Mouse (Mus musculus): ENCODE measurements around the gene Mki67. TPM values are rescaled to one million over a fixed set of nuclear protein-coding genes. Genes with fewer than 3 reads are reported as not detected.

The Mki67 gene
- total RNA-seq, 1 experiment = 96.9 TPM

GRCm38 (mm10) chr7:135696127-135696526 is 20.0 kb downstream of the Mki67 start:
- Histone ChIP-seq H3K9ac (ENCODE audit: insufficient read depth, low read depth, low read length, poor library complexity, severe bottlenecking) (no peak overlapping the region), H3K9me3 (ENCODE audit: control insufficient read depth, insufficient read depth, low read depth, low read length) (no peaks in the 10 kb centered on the region), H3K27ac (ENCODE audit: insufficient read depth, low read depth, low read length, poor library complexity, severe bottlenecking) (no peak overlapping the region), H3K36me3 (ENCODE audit: control insufficient read depth, insufficient read depth, low read length, poor library complexity, severe bottlenecking) (peaks cover 64% of the 10 kb centered on the region), H3K4me1 (ENCODE audit: control insufficient read depth in 2 of 2, insufficient read depth in 2 of 2, low read length in 2 of 2, poor library complexity in 1 of 2) (no peaks in the 10 kb centered on the region), H3K4me3 (ENCODE audit: insufficient read depth in 1 of 2, low read depth in 1 of 2, low read length in 2 of 2, poor library complexity in 1 of 2, severe bottlenecking in 1 of 2) (no peak overlapping the region)
- in situ Hi-C loops (cut with MboI; ENCODE audit: low sequenced_read_pairs in 2 of 2, unreplicated experiment in 2 of 2) = no loop called here
- no peak for TF ChIP-seq MAFK (IDR thresholded peaks at IDR 0.05; ENCODE audit: insufficient read depth, low read depth, low read length)
- no peak for TF ChIP-seq ZC3H11A (IDR thresholded peaks at IDR 0.05; ENCODE audit: borderline replicate concordance, low read depth, low read length)
- TF ChIP-seq HCFC1 (IDR thresholded peaks at IDR 0.05; ENCODE audit: borderline replicate concordance, insufficient read depth, low read length) = no peak
- no peak for TF ChIP-seq CHD2 (IDR thresholded peaks at IDR 0.05; ENCODE audit: low read depth, low read length)
- no peak for TF ChIP-seq ZNF384 (IDR thresholded peaks at IDR 0.05; ENCODE audit: low read depth, low read length)
- DNase-seq (ENCODE audit: low read depth, low spot score) = no peak

DNA sequence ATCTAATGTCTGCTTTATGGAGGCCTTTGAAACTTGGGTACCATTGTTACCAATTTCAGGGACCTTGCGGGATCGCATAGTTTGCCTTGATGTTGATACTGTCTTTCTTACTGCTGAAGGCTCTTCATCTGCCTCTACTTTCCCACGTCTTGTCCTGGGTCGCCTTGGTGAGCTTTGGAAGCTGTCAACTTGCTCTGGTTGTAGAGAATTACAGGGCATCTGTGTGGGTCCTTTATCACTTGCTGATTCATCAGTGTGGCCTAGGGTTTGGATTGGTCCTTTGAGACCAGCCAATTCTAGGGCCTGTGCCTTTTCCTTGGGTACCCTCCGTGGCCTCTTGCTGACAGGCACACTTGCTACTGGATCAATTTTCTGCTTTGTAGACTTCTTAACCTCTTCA is 21.4 kb downstream of the Mki67 start:
- H3K4me3 ChIP-seq (ENCODE audit: insufficient read depth in 1 of 2, low read depth in 1 of 2, low read length in 2 of 2, poor library complexity in 1 of 2, severe bottlenecking in 1 of 2) = no peak overlapping the region
- no peak overlapping the region for H3K9ac ChIP-seq (ENCODE audit: insufficient read depth, low read depth, low read length, poor library complexity, severe bottlenecking)
- TF ChIP-seq HCFC1 (IDR thresholded peaks at IDR 0.05; ENCODE audit: borderline replicate concordance, insufficient read depth, low read length) (no peak), MAFK (IDR thresholded peaks at IDR 0.05; ENCODE audit: insufficient read depth, low read depth, low read length) (no peak), ZC3H11A (IDR thresholded peaks at IDR 0.05; ENCODE audit: borderline replicate concordance, low read depth, low read length) (no peak), ZNF384 (IDR thresholded peaks at IDR 0.05; ENCODE audit: low read depth, low read length) (no peak), CHD2 (IDR thresholded peaks at IDR 0.05; ENCODE audit: low read depth, low read length) (no peak)
- no peak for DNase-seq (ENCODE audit: low read depth, low spot score)
- peaks cover 58% of the 10 kb centered on the region for H3K36me3 ChIP-seq (ENCODE audit: control insufficient read depth, insufficient read depth, low read length, poor library complexity, severe bottlenecking)
- no peak overlapping the region for H3K27ac ChIP-seq (ENCODE audit: insufficient read depth, low read depth, low read length, poor library complexity, severe bottlenecking)
- H3K9me3 ChIP-seq (ENCODE audit: control insufficient read depth, insufficient read depth, low read depth, low read length) = no peaks in the 10 kb centered on the region
- in situ Hi-C loops (cut with MboI; ENCODE audit: low sequenced_read_pairs in 2 of 2, unreplicated experiment in 2 of 2) = no loop called here
- H3K4me1 ChIP-seq (ENCODE audit: control insufficient read depth in 2 of 2, insufficient read depth in 2 of 2, low read length in 2 of 2, poor library complexity in 1 of 2) = no peaks in the 10 kb centered on the region

- in situ Hi-C loops (cut with MboI; ENCODE audit: low sequenced_read_pairs in 2 of 2, unreplicated experiment in 2 of 2) = no loop called here
- no peaks in the 10 kb centered on the region for H3K4me1 ChIP-seq (ENCODE audit: control insufficient read depth in 2 of 2, insufficient read depth in 2 of 2, low read length in 2 of 2, poor library complexity in 1 of 2)
- peaks cover 58% of the 10 kb centered on the region for H3K36me3 ChIP-seq (ENCODE audit: control insufficient read depth, insufficient read depth, low read length, poor library complexity, severe bottlenecking)
- no peak for DNase-seq (ENCODE audit: low read depth, low spot score)
- no peak overlapping the region for H3K4me3 ChIP-seq (ENCODE audit: insufficient read depth in 1 of 2, low read depth in 1 of 2, low read length in 2 of 2, poor library complexity in 1 of 2, severe bottlenecking in 1 of 2)
- H3K9me3 ChIP-seq (ENCODE audit: control insufficient read depth, insufficient read depth, low read depth, low read length) = no peaks in the 10 kb centered on the region
- no peak overlapping the region for H3K9ac ChIP-seq (ENCODE audit: insufficient read depth, low read depth, low read length, poor library complexity, severe bottlenecking)
- TF ChIP-seq MAFK (IDR thresholded peaks at IDR 0.05; ENCODE audit: insufficient read depth, low read depth, low read length) (no peak), ZC3H11A (IDR thresholded peaks at IDR 0.05; ENCODE audit: borderline replicate concordance, low read depth, low read length) (no peak), ZNF384 (IDR thresholded peaks at IDR 0.05; ENCODE audit: low read depth, low read length) (no peak), HCFC1 (IDR thresholded peaks at IDR 0.05; ENCODE audit: borderline replicate concordance, insufficient read depth, low read length) (no peak), CHD2 (IDR thresholded peaks at IDR 0.05; ENCODE audit: low read depth, low read length) (no peak)
- H3K27ac ChIP-seq (ENCODE audit: insufficient read depth, low read depth, low read length, poor library complexity, severe bottlenecking) = no peak overlapping the region
Observed at GRCm38 (mm10) chr7:135694130-135694529, 22.0 kb downstream of the Mki67 start.

DNA sequence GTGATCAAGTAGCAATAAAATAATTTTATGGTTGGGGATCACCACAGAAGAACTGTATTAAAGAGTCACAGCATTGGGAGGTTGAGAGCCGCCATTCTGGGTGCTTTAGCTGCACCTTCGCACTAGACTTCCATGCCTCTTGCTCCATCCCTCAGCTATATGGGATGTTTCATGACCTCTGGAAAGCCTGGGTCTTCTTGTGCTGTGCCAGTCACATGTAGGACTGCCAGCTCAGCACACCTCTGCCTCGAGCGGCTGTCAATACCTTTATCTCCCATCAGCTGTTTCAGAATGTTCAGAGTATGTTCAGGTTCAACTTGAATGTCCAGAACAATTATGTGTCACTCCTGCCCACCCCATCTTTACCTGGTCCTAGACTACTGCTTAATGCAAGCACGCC is 24.2 kb downstream of the Mki67 start:
- Histone ChIP-seq H3K4me1 (ENCODE audit: control insufficient read depth in 2 of 2, insufficient read depth in 2 of 2, low read length in 2 of 2, poor library complexity in 1 of 2) (no peaks in the 10 kb centered on the region), H3K9me3 (ENCODE audit: control insufficient read depth, insufficient read depth, low read depth, low read length) (no peaks in the 10 kb centered on the region), H3K4me3 (ENCODE audit: insufficient read depth in 1 of 2, low read depth in 1 of 2, low read length in 2 of 2, poor library complexity in 1 of 2, severe bottlenecking in 1 of 2) (no peak overlapping the region), H3K9ac (ENCODE audit: insufficient read depth, low read depth, low read length, poor library complexity, severe bottlenecking) (no peak overlapping the region), H3K27ac (ENCODE audit: insufficient read depth, low read depth, low read length, poor library complexity, severe bottlenecking) (no peak overlapping the region), H3K36me3 (ENCODE audit: control insufficient read depth, insufficient read depth, low read length, poor library complexity, severe bottlenecking) (peaks cover 55% of the 10 kb centered on the region)
- TF ChIP-seq ZNF384 (IDR thresholded peaks at IDR 0.05; ENCODE audit: low read depth, low read length) = no peak
- TF ChIP-seq HCFC1 (IDR thresholded peaks at IDR 0.05; ENCODE audit: borderline replicate concordance, insufficient read depth, low read length) = no peak
- no peak for TF ChIP-seq MAFK (IDR thresholded peaks at IDR 0.05; ENCODE audit: insufficient read depth, low read depth, low read length)
- TF ChIP-seq CHD2 (IDR thresholded peaks at IDR 0.05; ENCODE audit: low read depth, low read length) = no peak
- TF ChIP-seq ZC3H11A (IDR thresholded peaks at IDR 0.05; ENCODE audit: borderline replicate concordance, low read depth, low read length) = no peak
- DNase-seq (ENCODE audit: low read depth, low spot score) = no peak
- in situ Hi-C loops (cut with MboI; ENCODE audit: low sequenced_read_pairs in 2 of 2, unreplicated experiment in 2 of 2) = no loop called here

DNA sequence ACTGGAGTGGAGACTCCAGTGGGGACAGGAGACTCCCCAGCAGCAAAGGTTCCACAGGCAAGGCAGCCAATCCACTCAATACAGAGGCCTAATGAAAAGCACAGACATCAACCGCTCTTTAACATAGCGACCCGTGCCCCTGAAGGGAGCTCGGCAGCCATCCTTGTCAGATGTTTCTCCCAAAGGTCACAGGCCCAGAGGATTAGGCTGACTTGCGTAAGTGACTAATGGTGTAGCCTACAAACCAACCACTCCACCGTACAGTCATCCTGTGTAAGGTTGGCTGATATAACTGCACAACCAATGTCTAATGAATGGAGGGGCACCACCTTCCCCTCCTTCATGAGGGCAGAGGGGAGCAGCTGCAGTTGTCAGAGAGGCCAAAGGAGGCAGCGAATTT is 26.8 kb downstream of the Mki67 start:
- TF ChIP-seq ZNF384 (IDR thresholded peaks at IDR 0.05; ENCODE audit: low read depth, low read length) (no peak), CHD2 (IDR thresholded peaks at IDR 0.05; ENCODE audit: low read depth, low read length) (no peak), MAFK (IDR thresholded peaks at IDR 0.05; ENCODE audit: insufficient read depth, low read depth, low read length) (no peak), HCFC1 (IDR thresholded peaks at IDR 0.05; ENCODE audit: borderline replicate concordance, insufficient read depth, low read length) (no peak), ZC3H11A (IDR thresholded peaks at IDR 0.05; ENCODE audit: borderline replicate concordance, low read depth, low read length) (no peak)
- in situ Hi-C loops (cut with MboI; ENCODE audit: low sequenced_read_pairs in 2 of 2, unreplicated experiment in 2 of 2) = no loop called here
- Histone ChIP-seq H3K4me3 (ENCODE audit: insufficient read depth in 1 of 2, low read depth in 1 of 2, low read length in 2 of 2, poor library complexity in 1 of 2, severe bottlenecking in 1 of 2) (no peak overlapping the region), H3K4me1 (ENCODE audit: control insufficient read depth in 2 of 2, insufficient read depth in 2 of 2, low read length in 2 of 2, poor library complexity in 1 of 2) (no peaks in the 10 kb centered on the region), H3K9me3 (ENCODE audit: control insufficient read depth, insufficient read depth, low read depth, low read length) (no peaks in the 10 kb centered on the region), H3K27ac (ENCODE audit: insufficient read depth, low read depth, low read length, poor library complexity, severe bottlenecking) (no peak overlapping the region), H3K9ac (ENCODE audit: insufficient read depth, low read depth, low read length, poor library complexity, severe bottlenecking) (no peak overlapping the region), H3K36me3 (ENCODE audit: control insufficient read depth, insufficient read depth, low read length, poor library complexity, severe bottlenecking) (peaks cover 50% of the 10 kb centered on the region)
- no peak for DNase-seq (ENCODE audit: low read depth, low spot score)
